Mouse (Mus musculus) intestine, embryonic 14.5 days (tissue): ENCODE data around the gene Id3. TPM values are rescaled to one million over a fixed set of nuclear protein-coding genes. Genes with fewer than 3 reads are reported as not detected.
A peak's percentile ranks its signal among the peaks of the same experiment; 100 is the strongest.

Source experiments
- ATAC-seq: fragments of 200-750 bp; cut with Nextera tagmentation; replicated peaks from 2 replicates; pipeline ENCODE4 v1.8.0; 2017; ENCODE audit warnings: low read depth, moderate number of reproducible peaks, moderate TSS enrichment, moderate library complexity; ENCODE audit not compliant: low FRiP score, low TSS enrichment
- DNase-seq: peaks from one replicate; pipeline ENCODE4 v3.0.0-alpha.2; 2018; ENCODE audit warnings: low spot score
- H3K27ac ChIP-seq: fragments of 300-500 bp; sonication (generic); 2 replicates; pipeline ENCODE4 v1.5.1; 2014; ENCODE audit warnings: low read depth, mild to moderate bottlenecking, control low read depth
- H3K27me3 ChIP-seq: fragments of 300-500 bp; sonication (generic); replicated peaks from 2 replicates; pipeline ENCODE4 v1.6.1; 2014; ENCODE audit warnings: low read length, control low read depth; ENCODE audit not compliant: control insufficient read depth, insufficient read depth
- H3K36me3 ChIP-seq: fragments of 300-500 bp; sonication (generic); 2 replicates; pipeline ENCODE4 v1.6.1; 2014; ENCODE audit warnings: low read length, control low read depth; ENCODE audit not compliant: control insufficient read depth, insufficient read depth
- H3K4me1 ChIP-seq: fragments of 300-500 bp; sonication (generic); replicated peaks from 2 replicates; pipeline ENCODE4 v1.6.1; 2014; ENCODE audit warnings: low read length, control low read depth, mixed read lengths; ENCODE audit not compliant: control insufficient read depth, insufficient read depth
- H3K4me2 ChIP-seq: fragments of 300-500 bp; sonication (generic); 2 replicates; pipeline ENCODE4 v1.6.1; 2014; ENCODE audit warnings: low read length
- H3K4me3 ChIP-seq: fragments of 300-500 bp; sonication (generic); 2 replicates; pipeline ENCODE4 v1.5.1; 2014; ENCODE audit warnings: low read depth, low read length, control low read depth, mixed read lengths
- H3K9ac ChIP-seq: fragments of 300-500 bp; sonication (generic); 2 replicates; pipeline ENCODE4 v1.6.1; 2014; ENCODE audit warnings: mild to moderate bottlenecking, low read length
- H3K9me3 ChIP-seq: fragments of 300-500 bp; sonication (generic); 2 replicates; pipeline ENCODE4 v1.6.1; 2016; ENCODE audit warnings: low read length, control low read depth; ENCODE audit not compliant: control insufficient read depth
- WGBS: fragments of 180-500 bp; shearing (Covaris S2); extraction: QIAGEN DNeasy Blood & Tissue Kit; methylation state at CpG from one replicate; pipeline ENCODE4 v1.1.7; 2014; 5-methylcytosine and 5-hydroxymethylcytosine counted together
- polyA plus RNA-seq: library from polyadenylated mRNA; unstranded; fragments of >200 nt; fragmentation: Nextera tagmentation; extraction: Ambion mirVana; gene quantifications from 2 replicates; pipeline ENCODE4 v1.2.1, GENCODE M21; 2014

Id3 gene
- polyA plus RNA-seq, 1 experiment from 2014 or later, result 325 TPM

DNA sequence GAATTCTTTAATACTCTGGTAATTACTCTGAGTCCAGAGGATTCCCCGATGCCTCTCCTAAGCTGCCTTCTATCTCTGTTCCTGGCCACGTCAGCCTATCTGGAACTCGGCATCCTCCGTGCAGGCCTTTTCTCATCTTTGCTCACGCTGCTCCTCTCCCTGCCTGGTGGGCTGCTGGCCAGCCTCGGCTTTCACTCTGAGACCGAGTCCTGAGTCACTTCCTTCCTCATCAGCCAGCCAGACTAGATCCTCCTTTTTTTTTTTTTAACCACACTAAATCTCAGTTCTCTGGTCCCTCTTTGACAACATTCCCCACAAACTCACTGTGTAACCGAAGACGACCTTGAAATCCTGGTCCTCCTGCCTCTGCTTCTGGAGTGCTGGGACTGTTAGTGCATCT lies 42.1 kb downstream of the Id3 start:
- Histone ChIP-seq H3K4me1 (peaks cover 9% of the 10 kb centered on the region; the same call in 1 of the 2 replicates), H3K27me3 (no peaks in the 10 kb centered on the region), H3K4me2 (no peak overlapping the region), H3K36me3 (peaks cover 16% of the 10 kb centered on the region; the same call in 1 of the 2 replicates), H3K9ac (no peak overlapping the region), H3K4me3 (no peak overlapping the region), H3K9me3 (no peaks in the 10 kb centered on the region), H3K27ac (no peak overlapping the region)
- ATAC-seq, result no peak
- DNase-seq, result no peak
- WGBS, result 63% methylated on average over 9 of the region's 9 CpGs

DNA sequence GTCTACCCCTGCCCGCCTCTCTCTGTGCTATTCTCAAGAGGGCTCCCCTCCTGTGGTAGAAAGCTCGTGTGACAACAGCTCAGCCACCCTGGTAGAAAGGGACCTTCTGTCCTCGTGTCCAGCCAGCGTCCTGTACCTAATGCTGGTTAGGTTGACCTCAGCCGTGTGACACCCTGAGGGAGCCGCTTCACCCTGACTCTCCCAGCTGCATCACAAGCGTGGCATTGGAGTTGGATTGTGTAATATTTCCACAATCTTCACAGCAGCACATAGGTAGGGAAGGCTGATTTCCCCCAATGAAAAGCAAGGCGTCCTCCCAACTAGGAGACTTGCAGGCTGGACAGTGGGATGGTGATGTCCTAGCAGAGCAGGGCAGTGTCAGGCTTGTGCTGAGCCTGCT lies 43.0 kb downstream of the Id3 start:
- Histone ChIP-seq H3K4me3 (no peak overlapping the region), H3K9me3 (no peaks in the 10 kb centered on the region), H3K27me3 (no peaks in the 10 kb centered on the region), H3K4me1 (peaks cover 4% of the 10 kb centered on the region; the same call in 1 of the 2 replicates), H3K27ac (no peak overlapping the region), H3K4me2 (peak overlapping the region; percentile 1), H3K9ac (no peak overlapping the region), H3K36me3 (peaks cover 16% of the 10 kb centered on the region; the same call in 1 of the 2 replicates)
- DNase-seq (no peak), ATAC-seq (no peak)
- WGBS, result 80% methylated on average over 8 of the region's 8 CpGs

GRCm38 (mm10) chr4:136186739-136187472 lies 43.6 kb downstream of the Id3 start:
- Histone ChIP-seq H3K4me3 (no peak overlapping the region), H3K27me3 (no peaks in the 10 kb centered on the region), H3K27ac (no peak overlapping the region), H3K4me1 (no peaks in the 10 kb centered on the region), H3K4me2 (peak overlapping the region; percentile 1), H3K9ac (no peak overlapping the region), H3K36me3 (peaks cover 16% of the 10 kb centered on the region; the same call in 1 of the 2 replicates), H3K9me3 (no peaks in the 10 kb centered on the region)
- WGBS, result 75% methylated on average over 23 of the region's 23 CpGs
- DNase-seq, result no peak
- peak; percentile 60 for ATAC-seq

DNA sequence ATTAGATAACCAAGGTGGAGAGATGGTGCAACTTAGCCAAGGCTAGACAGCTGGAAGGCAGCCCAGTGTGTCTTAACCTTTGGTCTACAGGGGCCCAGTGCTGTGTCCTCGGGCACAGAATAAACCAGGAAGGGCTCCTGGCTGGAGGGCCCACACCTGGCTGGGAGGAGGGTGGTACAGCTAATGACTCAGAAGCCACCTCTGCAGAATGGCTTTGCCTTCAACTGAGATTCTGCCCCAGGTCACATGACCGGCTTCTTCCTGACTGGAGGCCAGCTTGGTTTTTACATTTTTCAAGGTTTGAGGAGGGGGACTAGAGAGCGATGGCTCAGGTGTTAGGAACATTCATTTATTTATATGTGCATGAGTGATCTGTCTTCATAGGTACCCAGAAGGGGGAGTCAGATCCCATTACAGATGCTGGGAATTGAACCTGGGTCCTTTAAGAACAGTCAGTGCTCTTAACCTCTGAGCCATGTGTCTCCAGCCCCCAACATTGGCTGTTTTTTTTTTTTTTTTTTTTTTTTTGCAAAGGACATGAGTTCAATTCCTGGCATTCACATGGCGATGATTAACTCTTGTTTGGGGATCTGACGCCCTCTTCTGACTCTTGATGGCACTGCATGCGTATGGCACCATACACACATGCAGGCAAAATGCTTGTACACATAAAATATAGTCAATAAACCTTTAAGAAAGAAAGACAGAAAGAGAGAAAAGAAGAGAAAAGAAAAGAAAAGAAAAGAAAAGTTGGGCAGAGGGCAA lies 45.9 kb downstream of the Id3 start:
- ATAC-seq (no peak), DNase-seq (no peak)
- peaks cover 28% of the 10 kb centered on the region for H3K36me3 ChIP-seq
- no peak overlapping the region for H3K4me3 ChIP-seq
- H3K9ac ChIP-seq, result no peak overlapping the region
- H3K4me1 ChIP-seq, result no peaks in the 10 kb centered on the region
- H3K27ac ChIP-seq, result no peak overlapping the region
- no peaks in the 10 kb centered on the region for H3K9me3 ChIP-seq
- no peak overlapping the region for H3K4me2 ChIP-seq
- WGBS, result 84% methylated on average over 6 of the region's 6 CpGs
- no peaks in the 10 kb centered on the region for H3K27me3 ChIP-seq

GRCm38 (mm10) chr4:136189912-136190311 lies 46.6 kb downstream of the Id3 start:
- no peak for ATAC-seq
- 84% methylated on average over 8 of the region's 8 CpGs for WGBS
- no peak for DNase-seq
- Histone ChIP-seq H3K4me3 (no peak overlapping the region), H3K9ac (no peak overlapping the region), H3K9me3 (no peaks in the 10 kb centered on the region), H3K4me1 (no peaks in the 10 kb centered on the region), H3K27me3 (no peaks in the 10 kb centered on the region), H3K4me2 (no peak overlapping the region), H3K27ac (no peak overlapping the region), H3K36me3 (peaks cover 28% of the 10 kb centered on the region)

- Histone ChIP-seq H3K4me2 (no peak overlapping the region), H3K27me3 (no peaks in the 10 kb centered on the region), H3K9ac (no peak overlapping the region), H3K27ac (no peak overlapping the region), H3K4me1 (no peaks in the 10 kb centered on the region), H3K36me3 (peaks cover 13% of the 10 kb centered on the region), H3K9me3 (no peaks in the 10 kb centered on the region), H3K4me3 (no peak overlapping the region)
- 80% methylated on average over 3 of the region's 3 CpGs for WGBS
- ATAC-seq (no peak), DNase-seq (no peak)
Measured at GRCm38 (mm10) chr4:136193571-136193970, 50.3 kb downstream of the Id3 start.

GRCm38 (mm10) chr4:136195029-136195428 lies 51.7 kb downstream of the Id3 start:
- no peak overlapping the region for H3K4me2 ChIP-seq
- no peaks in the 10 kb centered on the region for H3K27me3 ChIP-seq
- no peaks in the 10 kb centered on the region for H3K9me3 ChIP-seq
- H3K9ac ChIP-seq, result no peak overlapping the region
- ATAC-seq (no peak), DNase-seq (no peak)
- WGBS, result 58% methylated on average over 7 of the region's 7 CpGs
- H3K4me1 ChIP-seq, result no peaks in the 10 kb centered on the region
- no peak overlapping the region for H3K27ac ChIP-seq
- peaks cover 12% of the 10 kb centered on the region for H3K36me3 ChIP-seq
- H3K4me3 ChIP-seq, result no peak overlapping the region
